Mouse (Mus musculus) layer of hippocampus, adult 9-10 months (tissue): Measurements from ENCODE around the gene Tmem206.

ENCODE experiments used
- DNase-seq: peaks from one replicate; pipeline ENCODE4 v3.0.0; 2022; ENCODE audit warnings: low spot score

Gene Tmem206

GRCm38 (mm10) chr1:191325726-191326232 is at the start of gene Tmem206:
Gene Tmem206 (plus strand): TSS chr1:191325912.
- peak; percentile 85 for DNase-seq

- DNase-seq = no peak
These were observed 49.5 kb upstream of the Tmem206 start for GRCm38 (mm10) chr1:191276181-191276580.

GRCm38 (mm10) chr1:191277549-191278059 is 48.1 kb upstream of the Tmem206 start:
- DNase-seq = no peak

- DNase-seq = no peak
These were observed 47.4 kb upstream of the Tmem206 start for GRCm38 (mm10) chr1:191278324-191278723.

GRCm38 (mm10) chr1:191281171-191281570 is 44.5 kb upstream of the Tmem206 start:
- DNase-seq = no peak

GRCm38 (mm10) chr1:191282319-191282718 is 43.4 kb upstream of the Tmem206 start:
- no peak for DNase-seq

GRCm38 (mm10) chr1:191283110-191284040 is 42.3 kb upstream of the Tmem206 start:
- no peak for DNase-seq

GRCm38 (mm10) chr1:191284502-191284901 is 41.2 kb upstream of the Tmem206 start:
- DNase-seq = no peak

GRCm38 (mm10) chr1:191288762-191289161 is 37.0 kb upstream of the Tmem206 start:
- DNase-seq = no peak

- no peak for DNase-seq
These were observed 33.4 kb upstream of the Tmem206 start for GRCm38 (mm10) chr1:191292348-191292747.

- DNase-seq = no peak
These were observed 32.7 kb upstream of the Tmem206 start for GRCm38 (mm10) chr1:191293051-191293450.

GRCm38 (mm10) chr1:191293996-191294795 is 31.5 kb upstream of the Tmem206 start:
- no peak for DNase-seq

GRCm38 (mm10) chr1:191295784-191296183 is 29.9 kb upstream of the Tmem206 start:
- no peak for DNase-seq

- DNase-seq = no peak
These were observed 29.3 kb upstream of the Tmem206 start for GRCm38 (mm10) chr1:191296445-191296844.

- DNase-seq = no peak
These were observed 27.4 kb upstream of the Tmem206 start for GRCm38 (mm10) chr1:191298304-191298703.

- no peak for DNase-seq
These were observed 26.3 kb upstream of the Tmem206 start for GRCm38 (mm10) chr1:191299215-191299942.

- DNase-seq = no peak
These were observed 23.8 kb upstream of the Tmem206 start for GRCm38 (mm10) chr1:191301903-191302302.

GRCm38 (mm10) chr1:191303736-191304135 is 22.0 kb upstream of the Tmem206 start:
- no peak for DNase-seq

GRCm38 (mm10) chr1:191304216-191304615 is 21.5 kb upstream of the Tmem206 start:
- no peak for DNase-seq

GRCm38 (mm10) chr1:191305610-191306009 is 20.1 kb upstream of the Tmem206 start:
- no peak for DNase-seq

- no peak for DNase-seq
These were observed 19.4 kb upstream of the Tmem206 start for GRCm38 (mm10) chr1:191306316-191306715.
